Mouse (Mus musculus) ES-Bruce4 (cell line): Measurements from ENCODE around the gene Cd302.

ENCODE experiments used
- CTCF ChIP-seq: IDR thresholded peaks from one replicate; pipeline ENCODE4 v1.8.1; 2011; ENCODE audit warnings: low read depth, low read length
- POLR2A ChIP-seq: IDR thresholded peaks from one replicate; pipeline ENCODE4 v1.8.1; 2011; ENCODE audit warnings: low read length; ENCODE audit not compliant: insufficient read depth

- TF ChIP-seq POLR2A (no peak), CTCF (no peak)
Measured at GRCm38 (mm10) chr2:60203733-60204132, 80.6 kb downstream of the Cd302 start.
